In the genomic region with DNA sequence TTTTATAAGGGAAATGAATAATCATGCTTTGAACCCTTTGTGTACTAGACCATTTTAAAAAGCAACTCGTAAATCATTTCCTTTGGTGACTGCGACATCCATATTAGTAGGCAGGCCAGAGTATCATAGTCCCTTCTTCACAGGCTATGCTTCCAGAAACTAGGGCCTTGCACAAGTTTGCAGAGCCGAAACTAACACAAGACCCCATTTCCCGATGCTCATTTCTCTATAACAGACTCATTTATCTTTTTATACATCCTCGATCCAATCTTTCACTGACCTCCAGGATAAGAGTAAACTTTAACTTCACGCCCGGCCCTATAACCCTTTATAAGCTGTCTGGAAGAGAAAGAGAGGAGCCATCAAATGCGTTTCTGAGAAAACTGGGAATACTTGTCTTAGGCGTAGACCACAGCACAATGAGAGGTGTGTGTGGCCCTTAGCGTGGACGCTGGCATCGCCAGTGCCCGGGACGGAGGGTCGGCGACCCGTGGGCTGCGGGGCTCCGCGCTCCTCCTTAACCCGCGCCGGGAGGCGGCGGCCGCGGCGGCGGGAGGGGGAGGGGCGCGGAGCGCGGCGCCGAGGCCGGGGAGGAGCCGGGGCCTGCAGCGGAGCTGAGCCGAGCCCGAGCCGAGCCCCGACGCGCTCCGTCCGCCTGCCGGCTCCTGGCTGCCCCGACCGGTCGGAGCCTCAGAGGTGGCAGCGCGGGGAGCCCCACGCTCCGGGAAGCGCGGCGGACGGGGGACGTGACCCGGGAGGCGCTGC, we compare ENCODE assay signal across 8 mouse cellular contexts. TPM values are rescaled to one million over a fixed set of nuclear protein-coding genes. Genes with fewer than 3 reads are reported as not detected.
DNase-seq lines count a peak whose midpoint lies in the region; ATAC-seq and TF ChIP-seq lines count a peak whose summit lies in the region.

A gene (plus strand): TSS at position 609 of the 765 bp plus-strand sequence.

- POLR2A ChIA-PET in Patski (lab: Charles Lee): interaction anchor here (0.6 kb wide), 1 partner anchor 41 kb away, joined by 3 read pairs; no protein-coding TSS in a partner anchor

- ATAC-seq in Patski: peak; percentile 91
- ATAC-seq in hindbrain, embryonic 13.5 days (ENCODE audit: low FRiP score): peak; percentile 90

- CTCF ChIA-PET in Patski (lab: Charles Lee): no interaction called here

- H3K9ac ChIP-seq in hindbrain, embryonic 13.5 days: peak within 1 kb of the TSS; percentile 97

- no peaks in the 10 kb centered on the region for H3K36me3 ChIP-seq in hindbrain, embryonic 13.5 days

- H3K9me3 ChIP-seq in hindbrain, embryonic 13.5 days: no peaks in the 10 kb centered on the region

- no peaks in the 10 kb centered on the region for H3K27me3 ChIP-seq in Patski
- no peaks in the 10 kb centered on the region for H3K27me3 ChIP-seq in hindbrain, embryonic 13.5 days

- in situ Hi-C loops in Patski (cut with MboI; ENCODE audit: low pct_unique_long_range_greater_than_20kb): loop anchor here (5.0 kb wide), 1 partner anchor 53 kb away; a partner anchor contains a TSS

- 2% methylated on average over 39 of the region's 61 CpGs for WGBS in hindbrain, embryonic 13.5 days

- peaks cover 40% of the 10 kb centered on the region for H3K4me1 ChIP-seq in hindbrain, embryonic 13.5 days (replicated peaks)

- TF ChIP-seq CTCF in Patski (IDR thresholded peaks at IDR 0.05): no peak

- peak within 1 kb of the TSS; percentile 87 for H3K4me2 ChIP-seq in hindbrain, embryonic 13.5 days

- H3K27ac ChIP-seq in hindbrain, embryonic 13.5 days: peak within 1 kb of the TSS; percentile 71

- H3K4me3 ChIP-seq in hindbrain, embryonic 13.5 days: peak within 1 kb of the TSS; percentile 96

- DNase-seq in Patski (ENCODE audit: low read depth, low spot score): no peak
- DNase-seq in cerebellum, postnatal 14 days: peak; percentile 75 to 84
- peak; percentile 66 for DNase-seq in gastrocnemius, adult 18-20 months (ENCODE audit: low spot score)
- DNase-seq in layer of hippocampus, postnatal 36 days: peak; percentile 68 to 70
- peak; percentile 74 for DNase-seq in lung, postnatal 36 days
- peak; percentile 74 for DNase-seq in retina, postnatal 1 day
- peak; percentile 75 for DNase-seq in urinary bladder, postnatal 14 days (ENCODE audit: low spot score)

RNA-seq across cellular contexts. Expression of the gene that starts here (rescaled TPM):
- 19.6 TPM for polyA plus RNA-seq in Patski (2021)
- total RNA-seq in gastrocnemius, adult 18-20 months (2021): 10 to 100 TPM; 26.2 to 29.3 TPM
- polyA plus RNA-seq in hindbrain, embryonic 13.5 days (2015; fragmentation: Nextera tagmentation; extraction: Ambion mirVana): 6.0 and 6.2 TPM in 2 replicates
- 10 to 100 TPM; 26.5 to 30.3 TPM for total RNA-seq in layer of hippocampus, postnatal 36 days (2021)
